Comparison of ENCODE assay signal across 22 mouse cellular contexts in genomic region chr11:115579080-115579479, GRCm38 (mm10).
"Had no signal": no experiment of that assay in that cellular context is flagged by ENCODE, and none has a peak within 500 bp of the region (broad histone marks: within the 10 kb centered on the region; RNA-seq: fewer than 3 reads in every experiment).

No protein-coding gene starts in this region.

- ATAC-seq: intestine, embryonic 16.5 days; liver, embryonic 12.5 days; midbrain, embryonic 13.5 days had no signal

- H3K27me3 ChIP-seq: limb, embryonic 12.5 days; limb, embryonic 15.5 days; liver, embryonic 12.5 days; liver, embryonic 15.5 days; lung, embryonic 15.5 days; midbrain, embryonic 13.5 days; neural tube, embryonic 12.5 days; neural tube, embryonic 15.5 days; stomach, embryonic 15.5 days had no signal

- H3K4me3 ChIP-seq: limb, embryonic 12.5 days; limb, embryonic 15.5 days; liver, embryonic 12.5 days; liver, embryonic 15.5 days; lung, embryonic 15.5 days; midbrain, embryonic 13.5 days; neural tube, embryonic 12.5 days; neural tube, embryonic 15.5 days; stomach, embryonic 15.5 days had no signal

- H3K4me1 ChIP-seq: limb, embryonic 12.5 days; limb, embryonic 15.5 days; liver, embryonic 12.5 days; liver, embryonic 15.5 days; lung, embryonic 15.5 days; midbrain, embryonic 13.5 days; neural tube, embryonic 12.5 days; neural tube, embryonic 15.5 days; stomach, embryonic 15.5 days had no signal

- H3K27ac ChIP-seq: limb, embryonic 12.5 days; limb, embryonic 15.5 days; liver, embryonic 12.5 days; liver, embryonic 15.5 days; lung, embryonic 15.5 days; macrophage; midbrain, embryonic 13.5 days; neural tube, embryonic 12.5 days; neural tube, embryonic 15.5 days; stomach, embryonic 15.5 days had no signal

- H3K9ac ChIP-seq: limb, embryonic 12.5 days; limb, embryonic 15.5 days; liver, embryonic 12.5 days; liver, embryonic 15.5 days; lung, embryonic 15.5 days; midbrain, embryonic 13.5 days; neural tube, embryonic 12.5 days; neural tube, embryonic 15.5 days; stomach, embryonic 15.5 days had no signal

- H3K9me3 ChIP-seq: limb, embryonic 12.5 days; limb, embryonic 15.5 days; liver, embryonic 12.5 days; liver, embryonic 15.5 days; lung, embryonic 15.5 days; midbrain, embryonic 13.5 days; neural tube, embryonic 12.5 days; neural tube, embryonic 15.5 days; stomach, embryonic 15.5 days had no signal

- H3K4me2 ChIP-seq: limb, embryonic 12.5 days; limb, embryonic 15.5 days; liver, embryonic 12.5 days; liver, embryonic 15.5 days; lung, embryonic 15.5 days; midbrain, embryonic 13.5 days; neural tube, embryonic 12.5 days; neural tube, embryonic 15.5 days; stomach, embryonic 15.5 days had no signal

- DNase-seq: kidney, adult 18-20 months; kidney, adult 9 months; kidney, postnatal 14 days; kidney, postnatal 4 days; left cerebral cortex, postnatal 4 days; lung, adult 18-20 months; lung, postnatal 14 days; right cerebral cortex, adult 18-20 months; right cerebral cortex, postnatal 14 days; right cerebral cortex, postnatal 4 days; thymus, postnatal 36 days had no signal
